Mouse (Mus musculus) cortical plate, adult 2 months (tissue): Measurements from ENCODE around the gene Mapk13.

Source experiments
- CTCF ChIP-seq: fragments of 200-500 bp; IDR thresholded peaks from 2 replicates; pipeline ENCODE4 v1.5.1; 2011; ENCODE audit warnings: mild to moderate bottlenecking, control low read depth, low read length; ENCODE audit not compliant: insufficient read depth; ENCODE audit errors: extremely low read depth
- POLR2A ChIP-seq: fragments of 200-500 bp; IDR thresholded peaks from 2 replicates; pipeline ENCODE4 v1.6.1; 2011; ENCODE audit warnings: mild to moderate bottlenecking, low read length, control low read depth; ENCODE audit not compliant: insufficient read depth; ENCODE audit errors: extremely low read depth

- TF ChIP-seq CTCF (no peak), POLR2A (no peak)
These were observed 11.6 kb upstream of the Mapk13 start for GRCm38 (mm10) chr17:28757470-28757869.
